ENCODE assay signal across 8 mouse cellular contexts in the genomic region with DNA sequence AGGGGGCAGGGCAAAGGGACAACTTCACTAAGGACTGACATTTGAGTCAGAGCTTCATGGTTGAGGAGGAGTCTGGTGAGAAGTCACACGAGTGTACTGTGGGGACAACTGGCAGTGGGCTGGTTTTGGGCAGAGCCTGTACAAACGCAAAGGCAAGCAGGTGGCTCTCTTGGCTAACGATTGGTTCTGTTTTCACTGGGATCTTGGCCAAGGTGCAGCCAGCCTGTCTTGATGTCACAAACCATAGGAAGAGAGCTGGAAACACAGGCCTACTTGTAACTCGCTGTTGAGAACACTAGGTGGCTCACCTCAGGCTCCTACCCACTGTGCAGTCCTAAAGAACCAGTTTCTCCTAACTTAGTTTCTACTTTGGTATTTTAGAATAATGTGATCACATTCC. TPM values are rescaled to one million over a fixed set of nuclear protein-coding genes. Genes with fewer than 3 reads are reported as not detected.
A peak's percentile ranks its signal among the peaks of the same experiment; 100 is the strongest.
DNase-seq lines count a peak whose midpoint lies in the region; ATAC-seq and TF ChIP-seq lines count a peak whose summit lies in the region.

No protein-coding gene starts in this region.

- no peaks in the 10 kb centered on the region for H3K27me3 ChIP-seq in hindbrain, embryonic 12.5 days
- no peaks in the 10 kb centered on the region for H3K27me3 ChIP-seq in hindbrain, embryonic 13.5 days
- no peaks in the 10 kb centered on the region for H3K27me3 ChIP-seq in CH12.LX (replicated peaks)
- H3K27me3 ChIP-seq in liver, embryonic 15.5 days, result no peaks in the 10 kb centered on the region
- no peaks in the 10 kb centered on the region for H3K27me3 ChIP-seq in forebrain, embryonic 15.5 days

- no peak overlapping the region for H3K4me3 ChIP-seq in hindbrain, embryonic 12.5 days
- no peak overlapping the region for H3K4me3 ChIP-seq in hindbrain, embryonic 13.5 days
- no peak overlapping the region for H3K4me3 ChIP-seq in CH12.LX (replicated peaks in 1 of 3; ENCODE audit: low read depth in 2 of 3, low read length in 2 of 3, poor library complexity in 1 of 3)
- no peak overlapping the region for H3K4me3 ChIP-seq in liver, embryonic 15.5 days (replicated peaks)
- no peak overlapping the region for H3K4me3 ChIP-seq in forebrain, embryonic 15.5 days

- no peak overlapping the region for H3K4me2 ChIP-seq in hindbrain, embryonic 12.5 days (replicated peaks)
- no peak overlapping the region for H3K4me2 ChIP-seq in hindbrain, embryonic 13.5 days
- no peak overlapping the region for H3K4me2 ChIP-seq in CH12.LX (ENCODE audit: insufficient read depth, low read depth, poor library complexity, severe bottlenecking)
- no peak overlapping the region for H3K4me2 ChIP-seq in liver, embryonic 15.5 days
- no peak overlapping the region for H3K4me2 ChIP-seq in forebrain, embryonic 15.5 days (replicated peaks)

- no peaks in the 10 kb centered on the region for H3K79me2 ChIP-seq in CH12.LX (replicated peaks; ENCODE audit: control insufficient read depth, extremely low read depth, insufficient read depth, poor library complexity, severe bottlenecking)

- H3K36me3 ChIP-seq in hindbrain, embryonic 12.5 days, result no peaks in the 10 kb centered on the region
- H3K36me3 ChIP-seq in hindbrain, embryonic 13.5 days, result no peaks in the 10 kb centered on the region
- no peaks in the 10 kb centered on the region for H3K36me3 ChIP-seq in CH12.LX (replicated peaks in 1 of 2; ENCODE audit: control insufficient read depth in 1 of 2, insufficient read depth in 1 of 2, low read length in 1 of 2)
- no peaks in the 10 kb centered on the region for H3K36me3 ChIP-seq in liver, embryonic 15.5 days (replicated peaks)
- no peaks in the 10 kb centered on the region for H3K36me3 ChIP-seq in forebrain, embryonic 15.5 days

- H3K9me3 ChIP-seq in hindbrain, embryonic 12.5 days (replicated peaks), result no peaks in the 10 kb centered on the region
- H3K9me3 ChIP-seq in hindbrain, embryonic 13.5 days, result no peaks in the 10 kb centered on the region
- H3K9me3 ChIP-seq in CH12.LX (replicated peaks; ENCODE audit: low read length), result peaks cover 1% of the 10 kb centered on the region
- H3K9me3 ChIP-seq in liver, embryonic 15.5 days (replicated peaks), result no peaks in the 10 kb centered on the region
- no peaks in the 10 kb centered on the region for H3K9me3 ChIP-seq in forebrain, embryonic 15.5 days

- peak; percentile 70 for TF ChIP-seq RAD21 in CH12.LX (IDR thresholded peaks at IDR 0.05; ENCODE audit: low read depth, low read length)

- in situ Hi-C loops in CH12.LX (cut with MboI; ENCODE audit: low pct_ligation_motif_present, low pct_unique_long_range_greater_than_20kb, low sequenced_read_pairs), result no loop called here

- peaks cover 3% of the 10 kb centered on the region; the same call in 1 of the 2 replicates for H3K4me1 ChIP-seq in hindbrain, embryonic 12.5 days
- H3K4me1 ChIP-seq in hindbrain, embryonic 13.5 days (replicated peaks), result no peaks in the 10 kb centered on the region
- peaks cover 19 to 21% of the 10 kb centered on the region in 2 experiments for H3K4me1 ChIP-seq in CH12.LX (ENCODE audit: control insufficient read depth in 1 of 2, insufficient read depth in 2 of 2)
- peaks cover 23% of the 10 kb centered on the region for H3K4me1 ChIP-seq in liver, embryonic 15.5 days (replicated peaks)
- H3K4me1 ChIP-seq in forebrain, embryonic 15.5 days, result no peaks in the 10 kb centered on the region; the same call in 1 of the 2 replicates

- no peak for TF ChIP-seq POLR2A in CH12.LX (IDR thresholded peaks at IDR 0.05; ENCODE audit: low read depth, low read length)

- no peak overlapping the region for H3K27ac ChIP-seq in hindbrain, embryonic 12.5 days
- no peak overlapping the region for H3K27ac ChIP-seq in hindbrain, embryonic 13.5 days
- no peak overlapping the region for H3K27ac ChIP-seq in CH12.LX (ENCODE audit: insufficient read depth, low read depth)
- no peak overlapping the region for H3K27ac ChIP-seq in liver, embryonic 15.5 days (replicated peaks)
- H3K27ac ChIP-seq in forebrain, embryonic 15.5 days (replicated peaks), result no peak overlapping the region

- peak; percentile 59 for DNase-seq in CH12.LX (ENCODE audit: extremely low read depth)
- DNase-seq in adipocyte (ENCODE audit: low spot score), result peak; percentile 65
- DNase-seq in induced T-regulatory cell, adult 2 months (ENCODE audit: low read depth), result peak; percentile 71
- DNase-seq in thymus, postnatal 14 days, result peak; percentile 51

- peak; percentile 70 to 86; a peak in 3 of 4 replicates for TF ChIP-seq CTCF in CH12.LX (conservative IDR thresholded peaks at IDR 0.05 in 1 of 2, IDR thresholded peaks at IDR 0.05 in 1 of 2; ENCODE audit: low read depth in 2 of 2, low read length in 2 of 2)

- dilution Hi-C loops in CH12.LX (cut with MboI; ENCODE audit: extremely low pct_ligation_motif_present, extremely low pct_unique_long_range_greater_than_20kb, low sequenced_read_pairs), result no loop called here

- ATAC-seq in hindbrain, embryonic 12.5 days (ENCODE audit: low FRiP score), result 0 out of 2 replicates have a peak, but pooled peaks have one; percentile 11
- ATAC-seq in hindbrain, embryonic 13.5 days (ENCODE audit: low FRiP score), result no peak
- ATAC-seq in liver, embryonic 15.5 days (ENCODE audit: insufficient read depth), result 0 out of 2 replicates have a peak, but pooled peaks have one; percentile 32
- ATAC-seq in forebrain, embryonic 15.5 days (replicated peaks), result no peak

- WGBS in hindbrain, embryonic 12.5 days, result 21% methylated on average over 4 of the region's 4 CpGs
- WGBS in hindbrain, embryonic 13.5 days, result 17% methylated on average over 4 of the region's 4 CpGs
- WGBS in liver, embryonic 15.5 days (ENCODE audit: insufficient replicate concordance), result 29% methylated on average over 4 of the region's 4 CpGs
- WGBS in forebrain, embryonic 15.5 days, result 5% methylated on average over 4 of the region's 4 CpGs

- no peak for TF ChIP-seq EP300 in CH12.LX (IDR thresholded peaks at IDR 0.05; ENCODE audit: low read length)

- no peak overlapping the region for H3K9ac ChIP-seq in hindbrain, embryonic 12.5 days
- H3K9ac ChIP-seq in hindbrain, embryonic 13.5 days, result no peak overlapping the region
- no peak overlapping the region for H3K9ac ChIP-seq in CH12.LX (ENCODE audit: insufficient read depth, low read depth)
- no peak overlapping the region for H3K9ac ChIP-seq in liver, embryonic 15.5 days
- H3K9ac ChIP-seq in forebrain, embryonic 15.5 days (replicated peaks), result no peak overlapping the region

TF ChIP-seq in CH12.LX, 34 proteins besides CTCF, POLR2A, EP300 and RAD21:
- peak; percentile 1; the same call in 1 of the 2 replicates for TF ChIP-seq BHLHE40 (IDR thresholded peaks at IDR 0.05; ENCODE audit: low read depth, low read length)
- TF ChIP-seq UBTF (IDR thresholded peaks at IDR 0.05; ENCODE audit: low read depth, low read length), result no peak
- peak; percentile 87 for TF ChIP-seq SMC3 (IDR thresholded peaks at IDR 0.05; ENCODE audit: low read depth, low read length)
- TF ChIP-seq MEF2A (IDR thresholded peaks at IDR 0.05; ENCODE audit: borderline replicate concordance, low read depth, low read length), result no peak
- TF ChIP-seq JUN (IDR thresholded peaks at IDR 0.05; ENCODE audit: insufficient read depth, low read depth, low read length), result no peak
- TF ChIP-seq PAX5 (IDR thresholded peaks at IDR 0.05; ENCODE audit: low read length), result no peak
- 0 out of 2 replicates have a peak, but pooled peaks have one; percentile 35 for TF ChIP-seq MYC (IDR thresholded peaks at IDR 0.05; ENCODE audit: low read depth, low read length)

RNA-seq across cellular contexts. Expression of gene Qprt, which starts 7.6 kb away (rescaled TPM):
- 0.80 and 1.9 TPM in 2 replicates for polyA plus RNA-seq in hindbrain, embryonic 12.5 days (2016; fragmentation: Nextera tagmentation; extraction: Ambion mirVana)
- 0.54 and 0.68 TPM in 2 replicates for polyA plus RNA-seq in hindbrain, embryonic 13.5 days (2015; fragmentation: Nextera tagmentation; extraction: Ambion mirVana)
- total RNA-seq in CH12.LX (2012; rRNA removed) (0.21 and 0.30 TPM in 2 replicates), CH12.LX (2014; rRNA removed) (0.15 TPM in 1 of 2 replicates, not detected in the other)
- polyA plus RNA-seq in CH12.LX (2012; ENCODE audit: insufficient read length, low read depth), result 0.14 TPM in 1 of 2 replicates, not detected in the other
- polyA plus RNA-seq in liver, embryonic 15.5 days (2015; fragmentation: Nextera tagmentation; extraction: Ambion mirVana), result 65.5 and 76.7 TPM in 2 replicates
- 0.50 and 0.66 TPM in 2 replicates for polyA plus RNA-seq in forebrain, embryonic 15.5 days (2015; fragmentation: Nextera tagmentation; extraction: Ambion mirVana)

RNA-seq across cellular contexts. Expression of gene Spn, which starts 8.0 kb away (rescaled TPM):
- not detected in 2 replicates for polyA plus RNA-seq in hindbrain, embryonic 12.5 days (2016; fragmentation: Nextera tagmentation; extraction: Ambion mirVana)
- polyA plus RNA-seq in hindbrain, embryonic 13.5 days (2015; fragmentation: Nextera tagmentation; extraction: Ambion mirVana), result 0.06 and 0.09 TPM in 2 replicates
- total RNA-seq in CH12.LX (2012; rRNA removed), result 14.4 and 16.3 TPM in 2 replicates
- 2.4 and 2.6 TPM in 2 replicates for total RNA-seq in CH12.LX (2014; rRNA removed)
- polyA plus RNA-seq in CH12.LX (2012; ENCODE audit: insufficient read length, low read depth), result 3.3 and 3.6 TPM in 2 replicates
- 6.7 and 6.8 TPM in 2 replicates for polyA plus RNA-seq in liver, embryonic 15.5 days (2015; fragmentation: Nextera tagmentation; extraction: Ambion mirVana)
- not detected in 2 replicates for polyA plus RNA-seq in forebrain, embryonic 15.5 days (2015; fragmentation: Nextera tagmentation; extraction: Ambion mirVana)

RNA-seq across cellular contexts. Expression of gene AI467606, which starts 38.5 kb away (rescaled TPM):
- 1.0 and 1.2 TPM in 2 replicates for polyA plus RNA-seq in hindbrain, embryonic 12.5 days (2016; fragmentation: Nextera tagmentation; extraction: Ambion mirVana)
- polyA plus RNA-seq in hindbrain, embryonic 13.5 days (2015; fragmentation: Nextera tagmentation; extraction: Ambion mirVana), result 1.5 and 2.1 TPM in 2 replicates
- 15.7 and 19.0 TPM in 2 replicates for total RNA-seq in CH12.LX (2012; rRNA removed)
- 18.6 and 26.4 TPM in 2 replicates for total RNA-seq in CH12.LX (2014; rRNA removed)
- 18.3 and 20.5 TPM in 2 replicates for polyA plus RNA-seq in CH12.LX (2012; ENCODE audit: insufficient read length, low read depth)
- polyA plus RNA-seq in liver, embryonic 15.5 days (2015; fragmentation: Nextera tagmentation; extraction: Ambion mirVana), result 8.2 and 9.5 TPM in 2 replicates
- polyA plus RNA-seq in forebrain, embryonic 15.5 days (2015; fragmentation: Nextera tagmentation; extraction: Ambion mirVana), result 1.3 and 1.6 TPM in 2 replicates

RNA-seq across cellular contexts. Expression of gene Zg16, which starts 42.5 kb away (rescaled TPM):
- not detected in 2 replicates for polyA plus RNA-seq in hindbrain, embryonic 12.5 days (2016; fragmentation: Nextera tagmentation; extraction: Ambion mirVana)
- not detected in 2 replicates for polyA plus RNA-seq in hindbrain, embryonic 13.5 days (2015; fragmentation: Nextera tagmentation; extraction: Ambion mirVana)
- not detected in 2 replicates for total RNA-seq in CH12.LX (2012; rRNA removed)
- not detected in 2 replicates for total RNA-seq in CH12.LX (2014; rRNA removed)
- not detected in 2 replicates for polyA plus RNA-seq in CH12.LX (2012; ENCODE audit: insufficient read length, low read depth)
- polyA plus RNA-seq in liver, embryonic 15.5 days (2015; fragmentation: Nextera tagmentation; extraction: Ambion mirVana), result 0.24 and 0.33 TPM in 2 replicates
- polyA plus RNA-seq in forebrain, embryonic 15.5 days (2015; fragmentation: Nextera tagmentation; extraction: Ambion mirVana), result not detected in 2 replicates

Comparison
In these comparisons a context has a peak if more than half of its experiments do, and no peak if none do; other contexts are left out.
1. ATAC-seq: peak in hindbrain, embryonic 12.5 days (single experiment) and liver, embryonic 15.5 days (single experiment); none in hindbrain, embryonic 13.5 days (single experiment) and forebrain, embryonic 15.5 days (single experiment).
2. RNA of gene Qprt, which starts 7.6 kb away (polyA plus RNA-seq): 65.5 to 76.7 TPM in liver, embryonic 15.5 days; 0.80 to 1.9 TPM in hindbrain, embryonic 12.5 days, 0.54 to 0.68 TPM in hindbrain, embryonic 13.5 days, 0.50 to 0.66 TPM in forebrain, embryonic 15.5 days and 0.14 TPM in CH12.LX; every median in the first group is over 10 times any median in the second.
3. Peak in every context shown above with its lines, with median percentiles within 50 percentile points of each other: DNase-seq.